Comparison of ENCODE assay signal across 9 mouse cellular contexts in the genomic region with DNA sequence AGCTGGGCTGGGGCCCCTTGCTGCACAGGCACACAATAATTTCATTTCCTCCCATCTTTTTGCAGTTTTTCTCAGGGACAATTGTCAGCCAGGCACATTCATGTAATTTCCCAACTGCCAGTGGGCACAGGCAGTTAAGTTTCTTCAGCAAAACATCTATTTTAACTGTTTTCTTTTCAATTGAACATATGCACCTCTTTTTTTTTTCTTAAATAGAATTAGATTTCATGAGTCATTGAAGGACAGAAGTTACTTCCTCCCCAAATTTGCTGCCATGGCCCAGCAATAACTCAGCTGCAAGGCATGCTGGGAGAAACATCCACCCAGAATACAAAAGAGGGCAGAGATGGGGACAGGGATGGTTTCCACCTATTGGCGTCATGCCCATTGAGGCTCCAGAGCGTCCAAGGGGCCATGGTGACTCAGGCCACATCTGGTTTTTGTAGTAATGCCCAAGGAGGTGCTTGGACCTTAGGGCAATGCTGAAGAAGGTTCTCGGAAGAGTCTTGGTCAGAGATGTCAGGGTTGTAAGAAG.
"Had no signal": no experiment of that assay in that cellular context is flagged by ENCODE, and none has a peak within 500 bp of the region (broad histone marks: within the 10 kb centered on the region; RNA-seq: fewer than 3 reads in every experiment).

No protein-coding gene starts in this region.

- H3K27ac ChIP-seq: kidney, embryonic 15.5 days; limb, embryonic 10.5 days; liver, embryonic 15.5 days; midbrain, embryonic 13.5 days had no signal

- H3K4me1 ChIP-seq: kidney, embryonic 15.5 days; limb, embryonic 10.5 days; liver, embryonic 15.5 days had no signal

- H3K4me3 ChIP-seq: kidney, embryonic 15.5 days; limb, embryonic 10.5 days; liver, embryonic 15.5 days; midbrain, embryonic 13.5 days had no signal

- DNase-seq: kidney, adult 2 months; kidney, postnatal 14 days; lung, adult 2 months; lung, postnatal 36 days; thymus, postnatal 4 days had no signal
